Mouse (Mus musculus): ENCODE data around the gene Lep. TPM values are rescaled to one million over a fixed set of nuclear protein-coding genes. Genes with fewer than 3 reads are reported as not detected.

Lep gene
- polyA plus RNA-seq, 1 experiment from 2014 or later, result not detected

DNA sequence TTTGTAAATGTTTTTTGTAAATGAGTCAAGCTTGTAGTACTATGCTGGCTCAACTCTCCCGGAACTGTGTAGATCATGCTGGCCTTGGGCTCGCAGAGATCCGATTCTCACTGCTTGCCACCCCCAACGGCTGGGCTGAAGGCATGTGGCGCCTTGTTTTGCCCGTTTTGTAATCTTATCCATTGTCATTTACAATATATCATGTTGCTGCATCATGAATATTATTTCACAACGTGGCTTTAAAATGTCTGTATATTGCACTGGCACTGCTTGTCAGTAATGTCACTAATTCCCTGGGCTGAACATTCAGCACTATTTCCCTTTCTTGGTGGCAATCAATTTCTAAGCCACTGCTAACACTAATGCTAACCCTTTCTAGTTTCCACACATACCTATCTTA lies 3.6 kb upstream of the Lep start:
- H3K27me3 ChIP-seq (replicated peaks), result no peaks in the 10 kb centered on the region
- no peak overlapping the region for H3K4me3 ChIP-seq
- peaks cover 5% of the 10 kb centered on the region; the same call in 1 of the 2 replicates for H3K4me1 ChIP-seq
- no peaks in the 10 kb centered on the region for H3K36me3 ChIP-seq (replicated peaks)
- no peak overlapping the region for H3K9ac ChIP-seq
- WGBS, result 84% methylated on average over 7 of the region's 7 CpGs
- no peak overlapping the region for H3K4me2 ChIP-seq
- no peak overlapping the region for H3K27ac ChIP-seq
- H3K9me3 ChIP-seq, result no peaks in the 10 kb centered on the region
- no peak for ATAC-seq (replicated peaks)

DNA sequence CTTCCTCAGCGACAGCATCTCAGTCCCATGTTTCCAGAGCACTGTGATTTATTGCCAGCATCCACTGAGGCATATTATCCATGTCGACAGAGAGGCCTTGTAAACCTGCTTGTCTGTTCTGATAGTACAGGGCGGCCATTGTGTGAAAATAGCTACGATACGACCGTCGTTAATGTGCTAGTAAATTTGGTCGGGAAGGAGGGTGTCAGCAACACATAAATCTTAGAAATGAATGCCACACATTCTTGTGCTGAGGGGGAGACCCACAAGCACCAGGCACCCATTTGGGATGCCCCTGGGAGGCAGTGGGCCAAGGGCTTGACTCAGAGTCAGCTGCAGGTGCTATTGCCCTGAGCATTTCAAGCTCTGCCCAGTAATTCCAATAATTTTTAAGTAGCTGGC lies 6.4 kb downstream of the Lep start:
- Histone ChIP-seq H3K4me2 (no peak overlapping the region), H3K9me3 (no peaks in the 10 kb centered on the region), H3K27me3 (replicated peaks) (no peaks in the 10 kb centered on the region), H3K9ac (no peak overlapping the region), H3K4me3 (no peak overlapping the region), H3K36me3 (replicated peaks) (no peaks in the 10 kb centered on the region), H3K27ac (no peak overlapping the region), H3K4me1 (no peaks in the 10 kb centered on the region)
- ATAC-seq (replicated peaks), result no peak
- 81% methylated on average over 8 of the region's 8 CpGs for WGBS

DNA sequence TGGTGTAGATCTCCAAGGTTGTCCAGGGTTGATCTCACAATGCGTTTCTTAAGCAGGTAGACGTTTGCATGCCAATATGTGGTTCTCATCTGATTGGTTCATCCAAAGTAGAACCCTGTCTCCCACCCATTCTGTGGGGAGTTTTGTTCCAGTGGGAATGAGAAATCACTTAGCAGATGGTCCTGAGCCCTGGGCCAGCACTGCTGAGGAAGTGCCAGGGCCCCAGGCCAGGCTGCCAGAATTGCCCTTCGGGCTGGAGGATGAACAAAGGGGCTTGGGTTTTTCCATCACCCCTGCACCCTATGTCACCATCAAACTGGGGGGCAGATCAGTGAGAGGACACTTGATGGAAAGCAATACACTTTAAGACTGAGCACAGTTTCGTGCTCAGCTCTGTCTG lies 12.2 kb downstream of the Lep start:
- no peaks in the 10 kb centered on the region for H3K9me3 ChIP-seq
- H3K4me3 ChIP-seq, result no peak overlapping the region
- no peaks in the 10 kb centered on the region for H3K36me3 ChIP-seq (replicated peaks)
- no peak overlapping the region for H3K27ac ChIP-seq
- no peaks in the 10 kb centered on the region for H3K4me1 ChIP-seq
- no peak overlapping the region for H3K4me2 ChIP-seq
- no peak for ATAC-seq (replicated peaks)
- H3K9ac ChIP-seq, result no peak overlapping the region
- no peaks in the 10 kb centered on the region for H3K27me3 ChIP-seq (replicated peaks)
- 83% methylated on average over 4 of the region's 4 CpGs for WGBS

DNA sequence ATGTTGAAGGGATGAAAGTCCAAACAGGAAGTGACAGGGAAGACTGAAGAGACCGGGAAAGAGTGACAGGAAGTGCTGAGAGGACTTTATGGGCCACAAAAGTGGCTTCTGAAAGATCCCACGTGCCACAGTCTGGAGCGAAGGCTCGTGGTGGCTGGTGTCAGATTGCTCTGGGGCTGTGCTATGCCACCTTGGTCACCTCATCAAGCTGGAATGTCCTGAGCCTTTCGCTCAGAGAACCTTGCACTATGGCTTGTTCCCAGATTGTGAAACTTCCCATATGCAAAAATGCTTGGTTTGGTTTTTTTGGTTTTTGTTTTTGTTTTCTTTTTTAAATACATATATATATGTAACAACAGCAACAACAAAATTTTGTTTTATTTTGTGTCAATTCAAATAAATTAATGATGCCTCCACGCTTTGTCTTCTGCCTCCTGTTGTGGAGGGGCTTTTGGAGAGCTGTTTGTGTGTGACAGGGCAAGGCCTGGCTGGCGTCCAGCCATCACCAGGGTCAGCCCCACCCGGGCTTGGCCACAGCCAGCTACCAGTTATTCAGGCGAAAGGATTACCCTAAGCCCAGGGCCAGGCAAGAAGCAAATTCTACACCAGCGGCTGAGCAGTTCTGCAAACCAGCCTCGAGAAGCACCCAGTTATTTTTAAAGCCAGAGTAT lies 13.6 kb downstream of the Lep start:
- Histone ChIP-seq H3K4me1 (no peaks in the 10 kb centered on the region), H3K9me3 (no peaks in the 10 kb centered on the region), H3K4me3 (no peak overlapping the region), H3K27ac (no peak overlapping the region), H3K36me3 (replicated peaks) (no peaks in the 10 kb centered on the region), H3K4me2 (no peak overlapping the region), H3K9ac (no peak overlapping the region), H3K27me3 (replicated peaks) (no peaks in the 10 kb centered on the region)
- 66% methylated on average over 11 of the region's 11 CpGs for WGBS
- no peak for ATAC-seq (replicated peaks)

DNA sequence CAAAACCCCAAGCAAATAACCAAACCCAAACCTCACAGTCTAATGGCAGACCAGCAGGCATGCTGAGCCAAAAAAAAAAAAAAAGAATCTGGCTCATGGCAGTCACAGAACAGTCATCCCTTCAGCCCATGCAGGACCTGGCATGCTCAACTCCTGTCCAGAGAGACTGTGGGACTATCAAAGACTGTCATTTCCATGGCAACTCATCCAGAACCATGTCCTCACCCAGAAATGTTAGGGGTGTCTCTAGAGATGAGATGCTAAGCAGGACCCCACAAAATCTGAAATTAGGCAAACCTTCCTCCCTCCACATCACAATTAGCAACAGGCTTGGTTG lies 14.1 kb downstream of the Lep start:
- no peaks in the 10 kb centered on the region for H3K4me1 ChIP-seq
- ATAC-seq (replicated peaks), result no peak

DNA sequence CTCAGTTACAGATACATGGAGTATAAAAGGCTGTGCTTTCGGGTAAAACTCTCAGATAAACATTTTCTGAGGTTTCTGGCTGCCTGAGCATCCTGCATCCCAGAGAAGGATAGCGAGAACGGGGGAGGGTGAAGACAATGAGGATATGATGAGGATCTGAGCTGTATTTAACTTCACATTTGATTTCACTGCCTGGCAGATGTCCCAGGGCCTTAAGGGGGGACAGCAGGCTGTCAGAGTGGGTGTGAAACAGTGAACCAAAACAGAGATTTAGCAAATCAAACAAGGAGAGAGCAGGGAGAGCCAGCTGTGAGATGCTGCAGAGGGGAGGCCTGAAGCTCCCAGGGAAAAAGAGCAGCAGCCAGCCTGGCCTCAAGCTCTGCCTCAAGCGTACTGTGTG lies 19.3 kb downstream of the Lep start:
- Histone ChIP-seq H3K4me1 (0 out of 2 replicates have a peak, but pooled peaks cover 4% of the 10 kb centered on the region), H3K27ac (no peak overlapping the region)

More for the DNA sequence above, 14.1 kb downstream of the Lep start:
- Histone ChIP-seq H3K36me3 (replicated peaks) (no peaks in the 10 kb centered on the region), H3K27me3 (replicated peaks) (no peaks in the 10 kb centered on the region), H3K9ac (no peak overlapping the region), H3K4me3 (no peak overlapping the region), H3K27ac (no peak overlapping the region), H3K4me2 (no peak overlapping the region), H3K9me3 (no peaks in the 10 kb centered on the region)

DNA sequence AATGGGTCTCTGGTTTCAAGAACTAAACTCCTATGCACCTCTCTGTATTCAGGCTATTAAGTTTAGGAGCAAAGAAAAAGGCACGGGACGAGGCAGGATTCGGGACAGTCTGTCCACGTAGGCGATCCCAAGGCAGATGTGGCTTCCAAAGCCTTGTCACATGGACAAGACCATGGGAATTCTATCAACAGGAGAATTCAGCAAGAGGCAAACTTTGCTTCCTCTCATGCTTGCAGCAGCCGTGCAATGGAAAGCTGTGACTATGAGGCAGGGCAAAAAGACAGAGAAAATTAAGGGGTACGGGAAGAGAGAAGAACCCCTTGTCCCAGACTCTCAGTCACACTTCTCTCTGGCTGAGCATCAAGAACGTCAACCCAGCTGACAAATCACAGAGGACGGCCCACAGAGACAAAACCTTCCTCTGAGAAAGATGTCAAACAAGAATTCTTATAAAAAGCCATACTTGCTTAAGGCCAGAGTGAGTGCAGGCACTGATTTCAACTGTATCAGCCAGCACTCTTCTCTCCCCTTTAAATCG lies 21.9 kb downstream of the Lep start:
- Histone ChIP-seq H3K27ac (no peak overlapping the region), H3K4me2 (no peak overlapping the region), H3K4me1 (0 out of 2 replicates have a peak, but pooled peaks cover 4% of the 10 kb centered on the region), H3K27me3 (replicated peaks) (no peaks in the 10 kb centered on the region), H3K4me3 (no peak overlapping the region), H3K9me3 (no peaks in the 10 kb centered on the region), H3K36me3 (replicated peaks) (no peaks in the 10 kb centered on the region), H3K9ac (no peak overlapping the region)
- no peak for ATAC-seq (replicated peaks)
- 82% methylated on average over 10 of the region's 10 CpGs for WGBS

More for the DNA sequence above, 19.3 kb downstream of the Lep start:
- WGBS, result 61% methylated on average over 4 of the region's 4 CpGs
- Histone ChIP-seq H3K4me3 (no peak overlapping the region), H3K27me3 (replicated peaks) (no peaks in the 10 kb centered on the region), H3K9ac (no peak overlapping the region), H3K4me2 (no peak overlapping the region), H3K36me3 (replicated peaks) (no peaks in the 10 kb centered on the region), H3K9me3 (no peaks in the 10 kb centered on the region)
- no peak for ATAC-seq (replicated peaks)

DNA sequence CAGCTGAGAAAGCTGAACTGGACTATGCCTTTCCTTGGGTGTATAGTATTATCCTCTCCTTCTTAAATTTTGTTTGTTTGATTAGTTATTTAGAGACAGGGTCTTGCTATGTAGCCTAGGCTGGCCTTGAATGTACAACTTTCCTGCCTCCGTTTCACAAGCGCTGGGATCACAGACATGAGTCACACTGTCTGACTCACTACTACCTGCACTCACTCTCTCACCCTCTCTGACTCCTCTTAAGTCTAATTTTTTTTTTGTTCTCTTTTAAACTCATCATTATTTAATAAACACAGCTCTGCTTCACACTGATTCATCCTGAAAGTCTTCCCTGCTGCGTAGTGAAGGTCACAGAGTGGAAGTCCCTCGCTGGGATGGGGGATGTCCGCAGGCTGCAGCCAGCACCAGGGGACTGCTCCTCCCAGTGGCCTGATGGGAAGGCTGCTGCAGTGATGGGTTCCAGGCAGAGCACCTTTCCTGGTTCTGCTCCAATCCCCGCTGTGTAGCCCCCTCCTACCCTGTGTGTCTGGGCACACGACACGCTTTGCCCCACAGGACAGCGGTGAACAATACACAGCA lies 22.8 kb downstream of the Lep start:
- 39% methylated on average over 9 of the region's 9 CpGs for WGBS
- Histone ChIP-seq H3K36me3 (replicated peaks) (no peaks in the 10 kb centered on the region), H3K9me3 (no peaks in the 10 kb centered on the region), H3K4me1 (0 out of 2 replicates have a peak, but pooled peaks cover 4% of the 10 kb centered on the region), H3K4me3 (no peak overlapping the region), H3K4me2 (no peak overlapping the region), H3K9ac (no peak overlapping the region), H3K27ac (no peak overlapping the region), H3K27me3 (replicated peaks) (no peaks in the 10 kb centered on the region)
- 0 out of 2 replicates have a peak, but pooled peaks have one; percentile 44 for ATAC-seq (replicated peaks)

DNA sequence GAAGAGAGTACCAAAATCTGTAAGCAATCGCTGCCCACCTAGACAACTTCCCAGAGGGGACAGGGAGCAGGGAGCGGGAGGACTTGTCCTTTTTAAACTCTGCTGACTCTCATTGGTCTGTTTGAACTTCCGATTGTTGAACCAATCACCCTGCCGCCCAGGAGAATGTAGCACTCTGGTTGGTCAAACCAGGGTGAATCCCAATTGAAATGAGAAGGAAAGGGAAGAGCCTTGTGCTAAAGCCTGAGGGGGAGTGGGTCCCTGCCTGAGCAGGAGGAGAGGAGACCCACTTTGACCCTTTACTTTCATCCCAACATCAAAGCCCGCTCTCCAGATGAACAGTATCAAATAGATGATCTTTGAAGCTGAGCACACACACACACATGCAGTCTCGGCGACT lies 24.4 kb downstream of the Lep start:
- no peak overlapping the region for H3K4me2 ChIP-seq
- H3K27ac ChIP-seq, result no peak overlapping the region
- H3K9me3 ChIP-seq, result no peaks in the 10 kb centered on the region
- H3K9ac ChIP-seq, result no peak overlapping the region
- H3K4me1 ChIP-seq, result 0 out of 2 replicates have a peak, but pooled peaks cover under 1% of the 10 kb centered on the region
- H3K36me3 ChIP-seq (replicated peaks), result no peaks in the 10 kb centered on the region
- WGBS, result 65% methylated on average over 7 of the region's 7 CpGs
- no peak overlapping the region for H3K4me3 ChIP-seq
- no peak; the same call in 1 of the 2 replicates for ATAC-seq (replicated peaks)
- no peaks in the 10 kb centered on the region for H3K27me3 ChIP-seq (replicated peaks)

DNA sequence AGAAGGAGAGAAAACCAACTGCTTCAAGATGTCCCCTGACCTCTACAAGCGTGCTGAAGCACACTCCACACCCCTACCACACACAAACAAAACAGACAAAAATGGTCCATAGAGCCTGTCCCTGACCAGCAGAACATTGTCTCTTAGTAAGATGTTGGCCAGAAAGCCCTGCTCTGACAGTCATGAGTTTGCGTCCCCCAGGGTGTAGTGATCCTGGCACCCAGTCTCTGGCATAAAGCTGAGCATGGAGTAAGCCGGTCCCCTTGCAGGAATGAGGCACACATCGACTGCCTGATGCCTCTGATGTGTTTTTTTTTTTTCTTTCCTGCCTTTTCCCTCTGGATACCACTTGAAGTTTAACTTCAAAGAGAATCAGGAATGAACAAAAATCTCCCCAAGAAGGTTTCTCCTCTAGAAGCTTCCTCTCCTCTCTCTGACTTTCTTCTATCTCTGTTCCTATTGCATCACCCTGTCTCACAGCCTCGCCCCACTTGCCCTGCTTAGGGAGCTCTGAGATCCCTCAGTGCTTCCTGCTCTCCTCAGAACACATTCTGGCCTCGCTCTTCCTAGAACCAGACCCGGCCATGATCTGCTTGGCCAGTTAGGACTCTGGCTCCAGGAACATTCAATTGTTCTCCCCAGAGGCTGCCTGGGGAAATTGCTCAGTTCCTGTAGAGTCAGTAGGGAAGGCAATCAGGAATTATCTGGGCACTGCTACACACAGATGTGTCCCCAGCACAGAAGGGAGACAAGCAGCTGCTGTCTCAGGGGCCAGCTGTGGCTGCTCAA lies 28.1 kb downstream of the Lep start:
- Histone ChIP-seq H3K4me3 (no peak overlapping the region), H3K36me3 (replicated peaks) (no peaks in the 10 kb centered on the region), H3K4me1 (no peaks in the 10 kb centered on the region), H3K9me3 (no peaks in the 10 kb centered on the region), H3K27me3 (replicated peaks) (no peaks in the 10 kb centered on the region), H3K27ac (no peak overlapping the region), H3K4me2 (no peak overlapping the region), H3K9ac (no peak overlapping the region)
- 72% methylated on average over 7 of the region's 7 CpGs for WGBS
- ATAC-seq (replicated peaks), result no peak

DNA sequence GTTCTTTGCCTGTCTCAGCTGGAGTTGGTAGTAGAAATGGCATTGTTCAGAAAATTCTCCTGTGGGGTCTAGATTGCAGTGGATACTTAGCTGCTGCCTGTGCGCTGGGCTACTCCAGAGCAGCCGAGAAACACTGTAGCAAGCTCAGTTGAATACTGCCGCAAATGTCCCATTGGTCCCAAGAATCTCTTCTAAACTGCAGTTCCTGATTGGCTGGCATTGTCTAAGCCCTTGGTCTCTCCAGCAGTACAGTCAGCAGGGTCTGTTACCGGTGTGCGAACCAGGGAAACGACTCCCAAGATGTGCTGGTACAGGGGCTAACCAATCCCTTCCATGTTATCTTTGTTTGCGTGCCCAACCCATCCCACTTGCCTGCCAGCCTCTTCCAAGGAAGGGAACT lies 32.2 kb downstream of the Lep start:
- ATAC-seq (replicated peaks), result no peak
- H3K36me3 ChIP-seq (replicated peaks), result no peaks in the 10 kb centered on the region
- no peaks in the 10 kb centered on the region for H3K27me3 ChIP-seq (replicated peaks)

DNA sequence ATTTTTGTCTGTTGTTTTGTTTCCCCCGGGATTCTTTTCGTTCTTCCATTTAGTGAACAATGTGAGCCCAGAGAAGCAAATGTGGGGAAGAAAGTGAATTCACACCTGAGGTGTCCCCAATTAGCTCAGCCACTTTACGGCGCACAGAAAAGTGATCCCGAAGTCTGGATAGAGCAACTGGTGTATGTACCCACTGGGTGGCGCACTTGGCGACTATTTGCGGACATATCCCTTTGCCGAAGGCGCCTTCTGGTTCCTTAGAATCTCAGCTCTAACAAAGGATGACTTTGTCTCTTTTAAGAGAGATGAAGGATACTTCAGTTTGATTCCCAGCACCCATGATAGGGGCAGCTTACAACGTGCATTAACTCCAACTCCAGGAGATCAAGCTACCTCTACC lies 32.9 kb downstream of the Lep start:
- Histone ChIP-seq H3K36me3 (replicated peaks) (no peaks in the 10 kb centered on the region), H3K4me2 (no peak overlapping the region), H3K9me3 (no peaks in the 10 kb centered on the region), H3K4me1 (no peaks in the 10 kb centered on the region), H3K27me3 (replicated peaks) (no peaks in the 10 kb centered on the region), H3K9ac (no peak overlapping the region), H3K27ac (no peak overlapping the region), H3K4me3 (no peak overlapping the region)
- 62% methylated on average over 11 of the region's 11 CpGs for WGBS
- no peak for ATAC-seq (replicated peaks)

More for the DNA sequence above, 32.2 kb downstream of the Lep start:
- no peak overlapping the region for H3K27ac ChIP-seq
- no peaks in the 10 kb centered on the region for H3K9me3 ChIP-seq
- WGBS, result 88% methylated on average over 7 of the region's 7 CpGs
- H3K4me3 ChIP-seq, result no peak overlapping the region
- no peak overlapping the region for H3K4me2 ChIP-seq
- no peaks in the 10 kb centered on the region for H3K4me1 ChIP-seq
- H3K9ac ChIP-seq, result no peak overlapping the region
